Mouse (Mus musculus): ENCODE results near the gene Vmn1r16. TPM values are rescaled to one million over a fixed set of nuclear protein-coding genes. Genes with fewer than 3 reads are reported as not detected.
"Not testable (repeated sequence)": the region's sequence is repeated elsewhere in the genome, so short reads cannot be mapped to it uniquely, and the experiment has no call there.

Gene Vmn1r16
- not detected for total RNA-seq (2021)

- DNase-seq, result no peak
- intact Hi-C loops (cut with DNase I), result no loop called here
Measured at GRCm38 (mm10) chr6:57329394-57329793, at the start of gene Vmn1r16. Gene Vmn1r16, minus strand, starts transcription at chr6:57329494.

- intact Hi-C loops (cut with DNase I), result no loop called here
- DNase-seq, result no peak
Measured at GRCm38 (mm10) chr6:57367496-57367895, 38.2 kb upstream of the Vmn1r16 start.

GRCm38 (mm10) chr6:57365866-57366265 lies 36.6 kb upstream of the Vmn1r16 start:
- DNase-seq; intact Hi-C loops (cut with DNase I): not testable (repeated sequence)

GRCm38 (mm10) chr6:57363627-57364026 lies 34.3 kb upstream of the Vmn1r16 start, which contains the start of gene Vmn1r17:
Gene Vmn1r17, minus strand, starts transcription at chr6:57363727.
- DNase-seq, result no peak
- intact Hi-C loops (cut with DNase I), result no loop called here

- intact Hi-C loops (cut with DNase I), result no loop called here
Measured at GRCm38 (mm10) chr6:57356864-57357263, 27.6 kb upstream of the Vmn1r16 start.

GRCm38 (mm10) chr6:57326176-57326575 lies 3.1 kb downstream of the Vmn1r16 start:
- DNase-seq, result no peak
- intact Hi-C loops (cut with DNase I), result no loop called here

More at GRCm38 (mm10) chr6:57356864-57357263, 27.6 kb upstream of the Vmn1r16 start:
- no peak for DNase-seq

GRCm38 (mm10) chr6:57278952-57279351 lies 50.3 kb downstream of the Vmn1r16 start:
- intact Hi-C loops (cut with DNase I), result no loop called here
- no peak for DNase-seq

GRCm38 (mm10) chr6:57272517-57272916 lies 56.8 kb downstream of the Vmn1r16 start:
- no peak for DNase-seq
- intact Hi-C loops (cut with DNase I), result no loop called here

GRCm38 (mm10) chr6:57271881-57272280 lies 57.4 kb downstream of the Vmn1r16 start:
- DNase-seq, result no peak
- intact Hi-C loops (cut with DNase I), result no loop called here

Other genes with a start within 250 kb of the Vmn1r16 start
- gene Vmn1r10, start 220.0 kb downstream of the Vmn1r16 start, total RNA-seq (2021), result not detected
- not detected for gene Vmn1r11, start 196.0 kb downstream of the Vmn1r16 start, total RNA-seq (2021)
- gene Vmn1r12, start 172.6 kb downstream of the Vmn1r16 start, total RNA-seq (2021), result not detected
- gene Vmn1r13, start 126.2 kb downstream of the Vmn1r16 start, total RNA-seq (2021), result not detected
- not detected for gene Vmn1r14, start 97.8 kb downstream of the Vmn1r16 start, total RNA-seq (2021)
- gene Vmn1r15, start 71.5 kb downstream of the Vmn1r16 start, total RNA-seq (2021), result not detected
- not detected for gene Vmn1r17, start 34.2 kb upstream of the Vmn1r16 start, total RNA-seq (2021)
- not detected for gene Vmn1r18, start 66.3 kb upstream of the Vmn1r16 start, total RNA-seq (2021)
- not detected for gene Vmn1r19, start 74.3 kb upstream of the Vmn1r16 start, total RNA-seq (2021)
- gene Vmn1r20, start 99.4 kb upstream of the Vmn1r16 start, total RNA-seq (2021), result not detected
- 10 to 100 TPM; 19.1 to 23.2 TPM for gene Ppm1k, start 206.0 kb upstream of the Vmn1r16 start, total RNA-seq (2021)

All from heart, postnatal 10 days (tissue).